Mouse (Mus musculus) liver, adult 2 months (tissue): ENCODE data around the gene Ptpn18. TPM values are rescaled to one million over a fixed set of nuclear protein-coding genes. Genes with fewer than 3 reads are reported as not detected.

Experiments used
- DNase-seq: peaks from one replicate; pipeline ENCODE4 v3.0.0-alpha.2; 2011; ENCODE audit warnings: low read depth, low spot score; ENCODE audit errors: extremely low read depth
- H3K27ac ChIP-seq: fragments of 200-500 bp; replicated peaks from 2 replicates; pipeline ENCODE4 v1.5.1; 2012; ENCODE audit warnings: low read depth, mild to moderate bottlenecking, control low read depth, inconsistent platforms, low read length; ENCODE audit not compliant: insufficient read depth
- H3K27me3 ChIP-seq: fragments of 200-500 bp; 2 replicates; pipeline ENCODE4 v1.6.1; 2012; ENCODE audit warnings: mild to moderate bottlenecking, moderate library complexity, low read length, inconsistent platforms; ENCODE audit not compliant: control insufficient read depth, insufficient read depth
- H3K36me3 ChIP-seq: fragments of 200-500 bp; 2 replicates; pipeline ENCODE4 v1.6.1; 2012; ENCODE audit warnings: low read length, inconsistent platforms; ENCODE audit not compliant: control insufficient read depth, insufficient read depth
- H3K4me1 ChIP-seq: fragments of 200-500 bp; 2 replicates; pipeline ENCODE4 v1.6.1; 2011; ENCODE audit warnings: low read length; ENCODE audit not compliant: control insufficient read depth, insufficient read depth
- H3K4me3 ChIP-seq: fragments of 200-500 bp; 2 replicates; pipeline ENCODE4 v1.5.1; 2011; ENCODE audit warnings: low read depth, mild to moderate bottlenecking, control low read depth, low read length, moderate library complexity; ENCODE audit not compliant: insufficient read depth
- H3K79me2 ChIP-seq: fragments of 200-500 bp; 2 replicates; pipeline ENCODE4 v1.6.1; 2012; ENCODE audit warnings: inconsistent platforms, mild to moderate bottlenecking, low read length, moderate library complexity; ENCODE audit not compliant: control insufficient read depth, insufficient read depth
- H3K9ac ChIP-seq: fragments of 200-500 bp; 2 replicates; pipeline ENCODE4 v1.6.1; 2012; ENCODE audit warnings: low read depth, mild to moderate bottlenecking, control low read depth, inconsistent platforms, low read length
- CTCF ChIP-seq: fragments of 200-500 bp; IDR thresholded peaks from 2 replicates; pipeline ENCODE4 v1.5.1; 2011; ENCODE audit warnings: low read depth, low read length, control low read depth
- POLR2A ChIP-seq: fragments of 200-500 bp; IDR thresholded peaks from 2 replicates; pipeline ENCODE4 v1.6.1; 2011; ENCODE audit warnings: low read length, control low read depth; ENCODE audit not compliant: insufficient read depth; ENCODE audit errors: extremely low read depth
- WGBS: fragments of 180-500 bp; shearing (Covaris S2); methylation state at CpG from one replicate; pipeline ENCODE4 v1.1.7; 2018; 5-methylcytosine and 5-hydroxymethylcytosine counted together
- polyA plus RNA-seq: library from polyadenylated mRNA; depleted of rRNA; stranded (reverse); fragments of >200 nt; gene quantifications from 2 replicates; pipeline ENCODE4 v1.2.3, GENCODE M21; 2012; rRNA removed
- total RNA-seq: library from RNA; depleted of rRNA; stranded (reverse); fragments of >200 nt; gene quantifications from 2 replicates; pipeline ENCODE4 v1.2.3, GENCODE M21; 2014; rRNA removed

Gene Ptpn18
- total and polyA plus RNA-seq, 2 experiments: 9.6 to 25.4 TPM

GRCm38 (mm10) chr1:34523647-34524046 is 64.1 kb downstream of the Ptpn18 start:
- WGBS: 79% methylated on average over 3 of the region's 3 CpGs
- Histone ChIP-seq H3K36me3 (no peaks in the 10 kb centered on the region), H3K4me3 (no peak overlapping the region), H3K9ac (no peak overlapping the region), H3K79me2 (no peaks in the 10 kb centered on the region), H3K27ac (no peak overlapping the region), H3K27me3 (no peaks in the 10 kb centered on the region), H3K4me1 (no peaks in the 10 kb centered on the region)
- TF ChIP-seq POLR2A (no peak), CTCF (no peak)
- DNase-seq: no peak

Other genes with a start within 250 kb of the Ptpn18 start
- gene Ccdc115, start 20.1 kb upstream of the Ptpn18 start, total RNA-seq: 12.1 and 13.5 TPM in 2 replicates
- gene Ccdc115, start 20.1 kb upstream of the Ptpn18 start, polyA plus RNA-seq: 10.7 and 12.9 TPM in 2 replicates
- 11.2 and 17.0 TPM in 2 replicates for gene Imp4, start 19.9 kb upstream of the Ptpn18 start, total RNA-seq
- 32.1 and 36.2 TPM in 2 replicates for gene Imp4, start 19.9 kb upstream of the Ptpn18 start, polyA plus RNA-seq
- gene Prss39, start 38.6 kb downstream of the Ptpn18 start, total RNA-seq: not detected in 2 replicates
- not detected in 2 replicates for gene Prss39, start 38.6 kb downstream of the Ptpn18 start, polyA plus RNA-seq
- gene Cfc1, start 75.9 kb downstream of the Ptpn18 start, total RNA-seq: not detected in 2 replicates
- not detected in 2 replicates for gene Cfc1, start 75.9 kb downstream of the Ptpn18 start, polyA plus RNA-seq
- not detected in 2 replicates for gene Prss40, start 101.2 kb downstream of the Ptpn18 start, total RNA-seq
- gene Prss40, start 101.2 kb downstream of the Ptpn18 start, polyA plus RNA-seq: not detected in 2 replicates
- gene Amer3, start 119.9 kb downstream of the Ptpn18 start, total RNA-seq: not detected in 2 replicates
- not detected in 2 replicates for gene Amer3, start 119.9 kb downstream of the Ptpn18 start, polyA plus RNA-seq